Mouse (Mus musculus) T-cell, adult 2 months (primary cell): ENCODE results near the gene Grk1.

Experiments
- DNase-seq: peaks from one replicate; pipeline ENCODE4 v3.0.0; 2022; ENCODE audit warnings: low spot score

The Grk1 gene

GRCm38 (mm10) chr8:13430412-13430811 lies 25.5 kb downstream of the Grk1 start:
- no peak for DNase-seq

GRCm38 (mm10) chr8:13430866-13431265 lies 26.0 kb downstream of the Grk1 start:
- DNase-seq = no peak

GRCm38 (mm10) chr8:13433130-13433529 lies 28.2 kb downstream of the Grk1 start:
- no peak for DNase-seq

- DNase-seq = no peak
Measured at GRCm38 (mm10) chr8:13434889-13435288, 30.0 kb downstream of the Grk1 start, which contains the start of gene Tmem255b. Tmem255b (plus strand) TSS chr8:13435189.

GRCm38 (mm10) chr8:13436052-13436451 lies 31.2 kb downstream of the Grk1 start:
- no peak for DNase-seq

- DNase-seq = no peak
Measured at GRCm38 (mm10) chr8:13437531-13437930, 32.6 kb downstream of the Grk1 start.

- no peak for DNase-seq
Measured at GRCm38 (mm10) chr8:13442152-13442551, 37.3 kb downstream of the Grk1 start.

- no peak for DNase-seq
Measured at GRCm38 (mm10) chr8:13446456-13446855, 41.6 kb downstream of the Grk1 start.

- DNase-seq = no peak
Measured at GRCm38 (mm10) chr8:13448145-13448544, 43.3 kb downstream of the Grk1 start.

GRCm38 (mm10) chr8:13451747-13452277 lies 46.9 kb downstream of the Grk1 start:
- DNase-seq = no peak

GRCm38 (mm10) chr8:13454341-13455113 lies 49.6 kb downstream of the Grk1 start:
- no peak for DNase-seq

- peak; percentile 12 for DNase-seq
Measured at GRCm38 (mm10) chr8:13455295-13455694, 50.4 kb downstream of the Grk1 start.

GRCm38 (mm10) chr8:13459431-13459830 lies 54.5 kb downstream of the Grk1 start:
- DNase-seq = no peak

- no peak for DNase-seq
Measured at GRCm38 (mm10) chr8:13461085-13461765, 56.3 kb downstream of the Grk1 start.

GRCm38 (mm10) chr8:13461843-13462242 lies 57.0 kb downstream of the Grk1 start:
- peak; percentile 20 for DNase-seq

GRCm38 (mm10) chr8:13462392-13462791 lies 57.5 kb downstream of the Grk1 start:
- no peak for DNase-seq

GRCm38 (mm10) chr8:13465324-13465723 lies 60.4 kb downstream of the Grk1 start:
- DNase-seq = no peak

GRCm38 (mm10) chr8:13466989-13467388 lies 62.1 kb downstream of the Grk1 start:
- no peak for DNase-seq

- no peak for DNase-seq
Measured at GRCm38 (mm10) chr8:13468737-13469136, 63.9 kb downstream of the Grk1 start.

GRCm38 (mm10) chr8:13471484-13471883 lies 66.6 kb downstream of the Grk1 start:
- no peak for DNase-seq
